Mouse (Mus musculus) brain, embryonic 14.5 days (tissue): ENCODE results near the gene Trp53tg5. TPM values are rescaled to one million over a fixed set of nuclear protein-coding genes. Genes with fewer than 3 reads are reported as not detected.
A peak's percentile ranks its signal among the peaks of the same experiment; 100 is the strongest.

Experiments used
- DNase-seq: peaks from one replicate; pipeline ENCODE4 v3.0.0-alpha.2; 2011; ENCODE audit warnings: low read depth
- CTCF ChIP-seq: fragments of 200-500 bp; IDR thresholded peaks from 2 replicates; pipeline ENCODE4 v1.5.1; 2012; ENCODE audit warnings: inconsistent platforms, mild to moderate bottlenecking, moderate library complexity, borderline replicate concordance; ENCODE audit not compliant: insufficient read depth, insufficient read length; ENCODE audit errors: extremely low read depth
- POLR2A ChIP-seq: fragments of 200-500 bp; IDR thresholded peaks from 2 replicates; pipeline ENCODE4 v1.6.1; 2012; ENCODE audit warnings: mild to moderate bottlenecking, inconsistent platforms, borderline replicate concordance; ENCODE audit not compliant: poor library complexity, insufficient read depth, insufficient read length, severe bottlenecking; ENCODE audit errors: extremely low read depth
- polyA plus RNA-seq: library from polyadenylated mRNA; depleted of rRNA; stranded (reverse); fragments of >200 nt; gene quantifications from 2 replicates; pipeline ENCODE4 v1.2.3, GENCODE M21; 2012

Trp53tg5 gene
- polyA plus RNA-seq, 1 experiment = not detected

DNA sequence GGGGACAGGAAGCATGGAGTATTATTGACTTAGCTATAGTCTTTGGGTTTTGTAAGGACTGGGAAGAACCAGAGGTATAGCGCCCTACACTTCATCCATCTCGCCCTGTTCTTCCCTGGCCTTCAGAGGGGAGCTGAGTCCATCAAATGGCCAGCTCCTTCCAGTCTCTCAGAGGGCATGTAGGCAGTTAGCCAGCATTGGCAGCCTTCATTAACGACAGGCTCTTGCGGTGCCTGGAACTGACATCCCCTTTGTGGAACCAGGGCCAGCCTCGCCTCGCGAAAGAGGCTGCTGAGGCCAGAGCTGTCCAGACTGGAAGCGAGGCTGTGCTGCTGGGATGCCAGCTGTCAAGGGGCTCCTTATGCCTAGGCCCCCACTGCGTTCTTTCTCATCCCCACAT, 14.3 kb upstream of the Trp53tg5 start:
- no peak for TF ChIP-seq POLR2A
- TF ChIP-seq CTCF = no peak
- peak; percentile 10 for DNase-seq

DNA sequence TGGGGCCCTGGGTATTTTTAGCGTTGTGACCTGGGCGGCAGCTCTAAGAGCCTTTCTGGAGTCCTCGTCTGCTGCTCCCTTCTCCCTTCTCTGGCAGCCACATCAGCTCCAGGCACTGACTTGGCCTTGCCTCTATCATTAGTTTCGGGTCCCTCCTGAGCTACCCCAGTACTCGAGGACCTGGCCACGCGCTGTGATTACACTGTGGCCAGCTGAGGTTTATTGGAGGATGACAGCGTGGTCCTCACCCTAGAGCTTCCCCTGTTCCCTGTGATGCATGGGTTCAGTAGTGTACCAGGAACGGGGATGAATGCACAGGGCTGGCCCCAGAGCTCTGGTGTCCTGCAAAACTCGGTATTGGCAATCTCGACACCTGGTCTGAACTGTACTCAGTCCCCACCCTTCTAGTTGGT, 13.6 kb upstream of the Trp53tg5 start:
- TF ChIP-seq POLR2A (no peak), CTCF (no peak)
- DNase-seq = no peak

- TF ChIP-seq POLR2A (no peak), CTCF (no peak)
- peak; percentile 58 for DNase-seq
Measured at GRCm38 (mm10) chr2:164486258-164487114, 13.0 kb upstream of the Trp53tg5 start.

DNA sequence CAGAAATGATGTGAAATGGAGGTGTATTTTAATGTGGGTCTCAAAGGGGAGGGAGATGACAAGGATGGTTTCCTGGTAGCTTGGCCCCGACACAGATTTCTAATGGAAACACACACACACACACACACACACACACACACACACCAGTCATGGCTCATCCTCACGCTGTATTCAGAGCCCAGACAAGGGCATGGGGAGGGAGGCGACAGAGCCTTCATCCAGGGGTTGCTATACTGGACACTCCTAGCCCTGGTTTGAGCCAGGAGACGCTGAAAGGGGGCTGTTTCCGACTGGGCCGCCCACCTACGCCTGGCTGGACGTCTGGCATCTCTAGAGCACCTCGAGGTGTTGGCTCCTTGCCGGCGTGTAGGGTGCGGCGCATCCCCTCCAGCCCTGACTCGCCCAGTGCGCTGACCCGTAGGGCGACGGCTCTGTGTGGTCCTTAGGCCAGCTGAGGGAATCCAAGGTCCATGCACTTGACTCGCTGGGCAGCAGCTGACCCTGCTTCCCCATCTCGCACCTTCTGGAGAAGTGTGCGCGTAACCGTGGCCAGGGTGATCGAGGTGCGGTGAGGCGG, 12.2 kb upstream of the Trp53tg5 start, which contains the start of gene Dbndd2:
TSS of gene Dbndd2 (plus strand) at position 426 of the 577 bp plus-strand sequence.
- TF ChIP-seq POLR2A (no peak), CTCF (no peak)
- peak; percentile 3 for DNase-seq

DNA sequence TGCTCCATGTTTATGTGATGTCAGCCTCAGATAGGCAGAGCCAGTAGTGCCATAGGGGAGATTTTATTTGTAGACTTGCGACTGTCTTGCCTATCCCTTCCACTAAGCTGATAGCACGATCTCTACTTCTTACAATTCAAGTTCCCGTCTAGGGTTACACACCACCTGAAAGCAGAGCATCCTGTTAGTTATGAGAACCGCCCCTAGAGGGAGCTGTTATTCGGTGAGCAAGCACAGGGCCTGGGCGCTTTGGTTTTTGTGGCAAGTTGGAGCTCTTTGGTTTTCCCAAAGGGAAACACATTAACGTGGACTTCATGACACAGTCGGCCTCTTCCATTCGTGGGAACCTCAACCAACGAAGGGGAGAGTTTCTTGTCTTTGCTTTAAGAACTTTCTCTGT, 3.3 kb downstream of the Trp53tg5 start:
- DNase-seq = peak; percentile 61
- TF ChIP-seq POLR2A (no peak), CTCF (peak; percentile 59; the same call in 1 of the 2 replicates)

- no peak for TF ChIP-seq CTCF
- DNase-seq = no peak
Measured at GRCm38 (mm10) chr2:164466787-164467186, 6.7 kb downstream of the Trp53tg5 start.

- TF ChIP-seq POLR2A (no peak), CTCF (no peak)
- no peak for DNase-seq
Measured at GRCm38 (mm10) chr2:164465161-164465560, 8.4 kb downstream of the Trp53tg5 start.

DNA sequence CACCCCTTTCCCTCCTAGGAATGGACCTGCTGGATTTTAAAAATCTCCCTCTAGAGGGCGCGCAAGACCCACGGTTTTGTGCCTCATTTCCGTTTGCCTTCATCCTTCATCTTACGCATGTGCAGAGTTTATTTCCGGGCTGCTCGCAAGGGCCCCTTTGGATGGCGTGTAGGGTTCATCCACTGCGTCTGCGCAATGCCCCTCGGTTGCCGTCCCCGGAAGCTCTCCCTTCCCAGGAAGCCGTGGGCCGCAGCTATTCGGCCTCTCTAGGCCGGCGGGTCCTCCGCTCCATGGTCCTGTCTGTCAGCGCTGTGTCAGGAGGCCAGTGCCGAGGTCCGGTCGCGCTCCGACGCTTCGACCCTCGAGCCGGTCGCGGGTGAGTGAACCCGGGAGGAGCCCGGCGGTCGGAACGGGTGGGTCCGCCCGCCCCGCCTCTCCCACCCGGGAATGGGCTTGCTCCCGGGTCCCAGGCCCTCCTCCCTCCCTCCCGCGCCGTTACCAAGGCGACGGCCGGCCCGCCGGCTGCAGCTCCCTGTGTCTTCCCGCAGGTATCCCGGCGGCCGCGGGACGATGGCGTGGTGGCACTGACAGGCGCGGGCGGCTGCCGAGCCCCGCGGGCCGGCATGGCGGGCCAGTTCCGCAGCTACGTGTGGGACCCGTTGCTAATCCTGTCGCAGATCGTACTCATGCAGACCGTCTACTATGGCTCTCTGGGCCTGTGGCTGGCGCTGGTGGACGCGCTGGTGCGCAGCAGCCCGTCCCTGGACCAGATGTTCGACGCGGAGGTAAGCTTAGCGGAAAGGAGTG, 12.6 kb downstream of the Trp53tg5 start, which contains the start of gene Gm20458:
TSS of gene Gm20458 (plus strand) at position 223 of the 807 bp plus-strand sequence.
- TF ChIP-seq CTCF = peak; percentile 82
- peak; percentile 8; the same call in 1 of the 2 replicates for TF ChIP-seq POLR2A
- peak; percentile 100 for DNase-seq

- TF ChIP-seq CTCF (no peak), POLR2A (no peak)
- no peak for DNase-seq
Measured at GRCm38 (mm10) chr2:164458535-164458934, 15.0 kb downstream of the Trp53tg5 start.

GRCm38 (mm10) chr2:164457942-164458341, 15.6 kb downstream of the Trp53tg5 start:
- TF ChIP-seq CTCF (no peak), POLR2A (no peak)

GRCm38 (mm10) chr2:164456864-164457300, 16.6 kb downstream of the Trp53tg5 start, which contains the start of gene Sys1:
Gene Sys1 (plus strand): TSS chr2:164456964.
- TF ChIP-seq CTCF (peak; percentile 3; the same call in 1 of the 2 replicates), POLR2A (no peak)
- DNase-seq = peak; percentile 45

More at GRCm38 (mm10) chr2:164457942-164458341, 15.6 kb downstream of the Trp53tg5 start:
- DNase-seq = no peak
